In genomic region chr9:57995282-57995681, GRCm38 (mm10) we compare ENCODE assay signal across 7 mouse cellular contexts. TPM values are rescaled to one million over a fixed set of nuclear protein-coding genes. Genes with fewer than 3 reads are reported as not detected.
DNase-seq lines count a peak whose midpoint lies in the region; ATAC-seq lines count a peak whose summit lies in the region.

No protein-coding gene starts in this region.

- ATAC-seq in inflammation-experienced regulatory T-cells, adult 6 months, result no peak

- peak; percentile 30 for DNase-seq in kidney, postnatal 14 days
- DNase-seq in kidney, adult 8-10 months, result no peak
- DNase-seq in B cell, adult 2 months, result peak; percentile 41 to 50
- DNase-seq in MN1 (ENCODE audit: low spot score), result peak; percentile 23
- peak; percentile 18 for DNase-seq in lung, postnatal 36 days
- no peak for DNase-seq in gastrocnemius, postnatal 14 days

- intact Hi-C loops in gastrocnemius, postnatal 14 days (cut with DNase I; ENCODE audit: low total_unique reads), result loop anchor here (5.0 to 10.0 kb wide), 2 partner anchors 133 to 220 kb away; no protein-coding TSS in a partner anchor

RNA-seq across cellular contexts. Expression of gene Cyp11a1, which starts 10.9 kb away (rescaled TPM):
- polyA plus RNA-seq in inflammation-experienced regulatory T-cells, adult 6 months (2017; shearing (Covaris generic)), result under 1 TPM in 1 of 3 experiments, not detected in 2; 0.12 TPM
- under 1 TPM in 1 of 2 experiments, not detected in 1; 0.98 TPM for total RNA-seq in gastrocnemius, postnatal 14 days (2021)

RNA-seq across cellular contexts. Expression of gene Sema7a, which starts 55.4 kb away (rescaled TPM):
- 1 to 10 TPM in 1 of 3 experiments, not detected in 2; 1.8 TPM for polyA plus RNA-seq in inflammation-experienced regulatory T-cells, adult 6 months (2017; shearing (Covaris generic))
- total RNA-seq in gastrocnemius, postnatal 14 days (2021), result 10 to 100 TPM; 16.8 to 21.0 TPM

Comparison
In these comparisons a context has a peak if more than half of its experiments do, and no peak if none do; other contexts are left out.
1. DNase-seq: peak in kidney, postnatal 14 days (single experiment), B cell, adult 2 months (2 of 2), MN1 (single experiment) and lung, postnatal 36 days (single experiment); none in kidney, adult 8-10 months (0 of 2) and gastrocnemius, postnatal 14 days (single experiment).